Mouse (Mus musculus): ENCODE data around the gene Crb2.

GRCm38 (mm10) chr2:37781421-37781820 is 5.4 kb downstream of the Crb2 start:
- TF ChIP-seq CTCF (IDR thresholded peaks at IDR 0.05; ENCODE audit: low read depth, low read length) (no peak), POLR2A (IDR thresholded peaks at IDR 0.05; ENCODE audit: extremely low read depth, insufficient read depth, low read length) (no peak)

All from liver, adult 2 months (tissue).